Mouse (Mus musculus): ENCODE data around the gene Ankrd24.

DNA sequence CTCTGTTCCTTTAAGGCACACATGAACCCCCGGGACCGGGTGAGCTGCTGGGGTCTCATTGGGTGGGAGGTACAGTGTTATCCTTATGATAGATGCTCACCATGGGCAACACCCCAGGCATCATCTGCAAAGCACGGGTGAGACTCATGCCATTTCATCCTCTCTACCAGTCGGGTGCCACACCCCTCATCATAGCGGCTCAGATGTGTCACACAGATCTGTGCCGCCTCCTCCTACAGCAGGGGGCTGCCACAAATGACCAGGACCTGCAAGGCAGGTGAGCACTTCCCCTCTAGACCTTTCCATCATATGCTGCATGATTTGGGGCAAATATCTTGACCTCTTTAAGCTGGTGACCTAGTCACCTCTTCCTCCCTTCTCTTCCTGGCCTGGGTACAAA lies 9.8 kb downstream of the Ankrd24 start:
- TF ChIP-seq REST (IDR thresholded peaks at IDR 0.05; ENCODE audit: insufficient read depth, insufficient read length): no peak
- TF ChIP-seq MYOG (IDR thresholded peaks at IDR 0.05; ENCODE audit: control insufficient read depth in 1 of 3, insufficient read depth in 1 of 3, insufficient read length in 2 of 3, low read depth in 2 of 3): no peak
- no peak for TF ChIP-seq POLR2A (IDR thresholded peaks at IDR 0.05; ENCODE audit: insufficient read length, low read depth)
- no peak for TF ChIP-seq CEBPB (IDR thresholded peaks at IDR 0.05; ENCODE audit: insufficient read depth, poor library complexity, severe bottlenecking)
- no peak for TF ChIP-seq USF1 (IDR thresholded peaks at IDR 0.05; ENCODE audit: low read depth)
- TF ChIP-seq MAX (IDR thresholded peaks at IDR 0.05; ENCODE audit: low read depth): no peak
- TF ChIP-seq MYOD1 (IDR thresholded peaks at IDR 0.05; ENCODE audit: control insufficient read depth in 1 of 3, insufficient read length in 2 of 3, low read depth in 2 of 3): no peak
